ENCODE assay signal across 20 mouse cellular contexts in the genomic region with DNA sequence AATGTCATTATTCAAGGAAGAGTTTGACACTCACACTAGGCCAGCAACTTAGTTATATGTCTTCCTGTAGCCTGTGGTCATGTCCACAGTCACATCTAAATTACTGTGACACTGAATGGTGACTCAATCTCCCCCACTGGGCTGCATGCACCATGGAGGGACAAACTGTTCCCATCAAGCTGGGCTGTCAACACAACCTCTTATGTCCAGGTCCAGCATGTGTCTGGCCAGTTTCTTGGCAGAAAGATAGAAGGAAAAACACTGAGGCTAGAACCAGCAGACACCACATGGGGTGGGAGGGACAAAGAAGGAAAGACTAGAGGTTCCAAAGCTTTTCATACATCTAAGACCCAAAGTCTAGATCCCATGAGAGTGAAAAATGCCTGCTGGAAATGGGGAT.
DNase-seq lines count a peak whose midpoint lies in the region; ATAC-seq and TF ChIP-seq lines count a peak whose summit lies in the region.
"Had no signal": no experiment of that assay in that cellular context is flagged by ENCODE, and none has a peak within 500 bp of the region (broad histone marks: within the 10 kb centered on the region; RNA-seq: fewer than 3 reads in every experiment).

No protein-coding gene starts in this region.

- H3K9me3 ChIP-seq in kidney, postnatal 0 days (replicated peaks; ENCODE audit: low read length), result no peaks in the 10 kb centered on the region
- H3K9me3 ChIP-seq in liver, embryonic 11.5 days (ENCODE audit: control insufficient read depth, low read length), result no peaks in the 10 kb centered on the region
- H3K9me3 ChIP-seq in forebrain, embryonic 13.5 days (replicated peaks), result no peaks in the 10 kb centered on the region
- H3K9me3 ChIP-seq: embryonic facial prominence, embryonic 12.5 days; liver, embryonic 15.5 days; megakaryocyte, embryonic 14.5 days had no signal

- H3K4me3 ChIP-seq in kidney, postnatal 0 days (replicated peaks; ENCODE audit: low read depth, low read length), result no peak overlapping the region
- H3K4me3 ChIP-seq in liver, embryonic 11.5 days (ENCODE audit: low read depth, low read length), result no peak overlapping the region
- H3K4me3 ChIP-seq in forebrain, embryonic 13.5 days, result no peak overlapping the region
- H3K4me3 ChIP-seq: embryonic facial prominence, embryonic 12.5 days; erythroblast, embryonic 14.5 days; layer of hippocampus, adult 2 months; liver, embryonic 15.5 days; megakaryocyte, embryonic 14.5 days had no signal

- ATAC-seq in kidney, postnatal 0 days (replicated peaks; ENCODE audit: low FRiP score, low read depth), result no peak
- no peak for ATAC-seq in liver, embryonic 11.5 days (replicated peaks; ENCODE audit: low FRiP score)
- ATAC-seq in forebrain, embryonic 13.5 days, result no peak
- ATAC-seq: forebrain, embryonic 16.5 days; hindbrain, embryonic 16.5 days had no signal

- H3K27me3 ChIP-seq in kidney, postnatal 0 days (ENCODE audit: insufficient read depth, low read length), result no peaks in the 10 kb centered on the region
- no peaks in the 10 kb centered on the region for H3K27me3 ChIP-seq in liver, embryonic 11.5 days (replicated peaks; ENCODE audit: control insufficient read depth, insufficient read depth, low read length)
- peaks cover 5% of the 10 kb centered on the region; the same call in 1 of the 2 replicates for H3K27me3 ChIP-seq in forebrain, embryonic 13.5 days
- H3K27me3 ChIP-seq: embryonic facial prominence, embryonic 12.5 days; liver, embryonic 15.5 days; megakaryocyte, embryonic 14.5 days had no signal

- H3K36me3 ChIP-seq in kidney, postnatal 0 days (ENCODE audit: insufficient read depth, low read length), result no peaks in the 10 kb centered on the region
- no peaks in the 10 kb centered on the region for H3K36me3 ChIP-seq in liver, embryonic 11.5 days (ENCODE audit: control insufficient read depth, insufficient read depth, low read length)
- peaks cover 45% of the 10 kb centered on the region for H3K36me3 ChIP-seq in forebrain, embryonic 13.5 days (ENCODE audit: poor library complexity, severe bottlenecking)
- H3K36me3 ChIP-seq: liver, embryonic 15.5 days had no signal

- intact Hi-C loops in heart, postnatal 25 days (cut with DNase I), result no loop called here

- H3K4me1 ChIP-seq in kidney, postnatal 0 days (replicated peaks; ENCODE audit: insufficient read depth, low read length), result no peaks in the 10 kb centered on the region
- no peaks in the 10 kb centered on the region for H3K4me1 ChIP-seq in liver, embryonic 11.5 days (replicated peaks; ENCODE audit: control insufficient read depth, insufficient read depth, low read length)
- H3K4me1 ChIP-seq in forebrain, embryonic 13.5 days, result peaks cover 8% of the 10 kb centered on the region; the same call in 1 of the 2 replicates
- H3K4me1 ChIP-seq: liver, embryonic 15.5 days had no signal

- DNase-seq in cerebellum, adult 9-11 months, result peak; percentile 12
- no peak for DNase-seq in cerebellum, adult 11 months
- peak; percentile 6 for DNase-seq in kidney, postnatal 0 days (ENCODE audit: low spot score)
- no peak for DNase-seq in kidney, postnatal 25 days
- peak; percentile 66 to 74 for DNase-seq in heart, adult 9 months (ENCODE audit: low spot score in 2 of 2)
- peak; percentile 51 for DNase-seq in heart, postnatal 25 days (ENCODE audit: low spot score)
- DNase-seq in liver, embryonic 11.5 days (ENCODE audit: low spot score), result no peak
- DNase-seq: gastrocnemius, postnatal 36 days; kidney, adult 18-20 months; layer of hippocampus, postnatal 36 days; midbrain, embryonic 14.5 days; thymus, postnatal 4 days had no signal

- no peak overlapping the region for H3K27ac ChIP-seq in kidney, postnatal 0 days
- no peak overlapping the region for H3K27ac ChIP-seq in liver, embryonic 11.5 days (ENCODE audit: low read depth, low read length)
- no peak overlapping the region for H3K27ac ChIP-seq in forebrain, embryonic 13.5 days
- H3K27ac ChIP-seq: embryonic facial prominence, embryonic 12.5 days; layer of hippocampus, adult 2 months; liver, embryonic 15.5 days had no signal

- H3K9ac ChIP-seq in kidney, postnatal 0 days (ENCODE audit: low read depth, low read length), result no peak overlapping the region
- H3K9ac ChIP-seq in liver, embryonic 11.5 days (ENCODE audit: low read depth, low read length), result no peak overlapping the region
- no peak overlapping the region for H3K9ac ChIP-seq in forebrain, embryonic 13.5 days
- H3K9ac ChIP-seq: embryonic facial prominence, embryonic 12.5 days; liver, embryonic 15.5 days had no signal

- TF ChIP-seq CTCF in kidney, postnatal 0 days (IDR thresholded peaks at IDR 0.05; ENCODE audit: low read depth), result no peak

- H3K4me2 ChIP-seq in kidney, postnatal 0 days (ENCODE audit: low read length), result no peak overlapping the region
- H3K4me2 ChIP-seq in liver, embryonic 11.5 days, result no peak overlapping the region
- H3K4me2 ChIP-seq in forebrain, embryonic 13.5 days, result no peak overlapping the region
- H3K4me2 ChIP-seq: embryonic facial prominence, embryonic 12.5 days; liver, embryonic 15.5 days had no signal

Comparison
In these comparisons a context has a peak if more than half of its experiments do, and no peak if none do; other contexts are left out.
1. DNase-seq: peak in cerebellum, adult 9-11 months (single experiment), kidney, postnatal 0 days (single experiment), heart, adult 9 months (2 of 2) and heart, postnatal 25 days (single experiment); none in cerebellum, adult 11 months (single experiment), kidney, postnatal 25 days (0 of 2) and liver, embryonic 11.5 days (single experiment).